Mouse (Mus musculus) ES-E14 (cell line): Measurements from ENCODE around the gene Col4a4.

ENCODE experiments used
- CHD2 ChIP-seq: IDR thresholded peaks from 2 replicates; pipeline ENCODE4 v1.6.1; 2014; ENCODE audit warnings: mild to moderate bottlenecking, low read depth, low read length, inconsistent platforms
- HCFC1 ChIP-seq: IDR thresholded peaks from 2 replicates; pipeline ENCODE4 v1.6.1; 2012; ENCODE audit warnings: low read length, inconsistent platforms, borderline replicate concordance; ENCODE audit not compliant: insufficient read depth
- MAFK ChIP-seq: IDR thresholded peaks from 2 replicates; pipeline ENCODE4 v1.6.1; 2014; ENCODE audit warnings: mild to moderate bottlenecking, low read depth, low read length, inconsistent platforms; ENCODE audit not compliant: insufficient read depth
- ZC3H11A ChIP-seq: IDR thresholded peaks from 2 replicates; pipeline ENCODE4 v1.6.1; 2012; ENCODE audit warnings: low read depth, mild to moderate bottlenecking, inconsistent platforms, low read length, borderline replicate concordance
- ZNF384 ChIP-seq: IDR thresholded peaks from 2 replicates; pipeline ENCODE4 v1.6.1; 2012; ENCODE audit warnings: low read depth, low read length, inconsistent platforms

GRCm38 (mm10) chr1:82575681-82576080 is 11.0 kb downstream of the Col4a4 start:
- no peak for TF ChIP-seq CHD2
- no peak for TF ChIP-seq HCFC1
- no peak for TF ChIP-seq ZC3H11A
- no peak for TF ChIP-seq ZNF384
- TF ChIP-seq MAFK = no peak
